Mouse (Mus musculus) small intestine, adult 10 weeks (tissue): ENCODE results near the gene Armc7. TPM values are rescaled to one million over a fixed set of nuclear protein-coding genes. Genes with fewer than 3 reads are reported as not detected.

Experiments
- polyA plus RNA-seq: library from polyadenylated mRNA; stranded (reverse); fragments of 350-450 nt; fragmentation: Illumina TruSeq; extraction: RNeasy Lipid Tissue Mini Kit (QIAGEN cat#74804); gene quantifications from one replicate; pipeline ENCODE4 v1.2.3, GENCODE M21; 2014; ENCODE audit warnings: low replicate concordance

Armc7 gene
- 0.19 TPM for polyA plus RNA-seq

DNA sequence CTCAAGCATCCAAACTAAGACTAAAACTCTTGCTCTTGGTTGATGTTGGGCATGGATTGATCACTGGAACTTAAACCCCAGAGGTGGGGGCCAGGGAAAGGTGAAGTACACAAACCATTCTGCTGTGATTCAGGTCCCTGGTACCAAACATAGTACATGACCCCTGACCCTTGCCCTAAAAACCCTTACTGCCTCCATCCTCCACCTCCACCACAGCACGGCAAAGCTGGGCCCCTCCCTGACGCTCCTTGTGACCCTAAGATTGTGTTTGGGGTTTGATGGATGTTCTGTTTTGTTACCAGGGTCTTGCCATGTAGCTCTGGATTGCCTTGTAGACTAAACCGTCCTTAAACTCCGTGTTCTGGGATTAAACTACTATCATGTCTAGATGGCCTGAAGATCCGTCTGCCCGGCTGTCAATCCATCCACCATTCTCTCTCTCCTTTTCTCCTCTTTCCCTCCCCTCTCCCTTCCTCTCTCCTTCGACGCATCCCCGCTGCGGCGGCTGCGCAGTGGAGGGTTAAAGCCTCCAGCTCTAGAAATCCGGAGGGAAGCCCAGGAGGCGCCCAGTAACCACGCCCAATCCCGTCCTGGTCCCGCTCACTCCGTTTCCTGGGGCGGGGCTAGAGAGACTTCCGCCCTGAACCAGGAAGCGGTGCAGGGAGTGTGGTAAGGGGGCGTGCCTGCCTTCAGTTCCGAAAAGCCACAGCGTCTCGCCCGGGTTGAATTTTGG lies at the start of gene Armc7:
Gene Armc7, plus strand, starts transcription at position 643 of the 733 bp plus-strand sequence.

DNA sequence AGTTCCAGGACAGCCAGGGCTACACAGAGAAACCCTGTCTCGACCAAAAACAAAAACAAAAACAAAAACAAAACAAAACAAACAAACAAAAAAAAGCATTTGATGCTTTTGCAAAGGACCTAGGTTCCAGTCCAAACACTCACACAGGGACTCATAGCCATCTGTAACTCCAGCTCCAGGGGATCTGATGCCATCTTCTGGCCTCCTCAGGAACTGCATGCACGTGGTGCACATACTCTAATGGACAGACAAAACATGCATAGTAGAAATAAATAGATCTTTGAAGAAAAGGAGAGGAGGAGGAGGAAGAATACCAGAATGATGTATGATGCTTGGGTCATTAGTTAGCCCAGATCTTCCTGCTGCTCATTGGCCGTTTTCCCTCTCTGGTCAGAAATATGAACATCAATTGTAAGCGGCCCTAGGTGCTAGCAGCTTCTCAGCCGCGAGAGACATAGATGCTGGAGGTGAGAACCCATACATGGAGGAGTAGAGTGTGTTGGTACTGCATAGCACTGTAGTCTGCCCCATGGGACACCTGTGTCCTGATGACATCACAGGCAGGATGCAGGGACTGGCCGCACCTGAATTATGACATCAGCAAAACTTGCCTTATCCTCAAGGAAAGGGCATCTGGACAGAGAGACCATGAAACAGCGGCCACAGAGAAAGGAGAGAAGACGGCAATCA lies 35.4 kb upstream of the Armc7 start, which contains the start of gene Trim80:
Gene Trim80, plus strand, starts transcription at position 640 of the 690 bp plus-strand sequence.

DNA sequence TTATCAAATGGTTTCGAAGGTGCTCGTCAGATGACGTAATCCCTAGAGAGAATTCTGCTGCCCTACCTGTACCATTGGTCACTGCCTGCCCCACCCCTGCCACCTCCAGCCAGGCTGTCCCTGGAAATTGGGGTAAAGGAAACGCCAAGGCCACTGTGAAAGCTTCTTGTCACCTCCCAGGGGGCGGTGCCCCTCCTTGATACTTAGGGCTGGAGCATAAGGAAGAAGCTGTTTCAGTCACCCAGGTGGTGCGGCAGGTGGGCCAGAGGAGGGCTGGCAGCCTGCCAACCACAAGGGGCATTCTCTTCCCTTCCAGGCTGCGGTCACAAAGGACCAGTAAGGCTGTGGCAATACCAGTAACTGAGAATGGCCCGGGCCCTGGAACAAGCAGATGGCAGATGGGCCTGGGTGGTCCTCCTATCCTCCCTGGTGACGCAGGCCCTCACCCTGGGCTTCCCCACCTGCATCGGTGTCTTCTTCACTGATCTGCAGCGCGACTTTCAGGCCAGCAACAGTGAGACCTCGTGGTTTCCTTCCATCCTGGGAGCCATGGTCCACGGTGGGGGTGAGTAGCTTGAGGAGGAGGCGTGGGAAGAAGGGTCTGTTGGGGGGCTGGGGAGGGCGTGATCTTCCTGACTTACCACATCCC lies 13.1 kb upstream of the Armc7 start, which contains the start of gene Slc16a5:
Gene Slc16a5, plus strand, starts transcription at position 232 of the 649 bp plus-strand sequence.

DNA sequence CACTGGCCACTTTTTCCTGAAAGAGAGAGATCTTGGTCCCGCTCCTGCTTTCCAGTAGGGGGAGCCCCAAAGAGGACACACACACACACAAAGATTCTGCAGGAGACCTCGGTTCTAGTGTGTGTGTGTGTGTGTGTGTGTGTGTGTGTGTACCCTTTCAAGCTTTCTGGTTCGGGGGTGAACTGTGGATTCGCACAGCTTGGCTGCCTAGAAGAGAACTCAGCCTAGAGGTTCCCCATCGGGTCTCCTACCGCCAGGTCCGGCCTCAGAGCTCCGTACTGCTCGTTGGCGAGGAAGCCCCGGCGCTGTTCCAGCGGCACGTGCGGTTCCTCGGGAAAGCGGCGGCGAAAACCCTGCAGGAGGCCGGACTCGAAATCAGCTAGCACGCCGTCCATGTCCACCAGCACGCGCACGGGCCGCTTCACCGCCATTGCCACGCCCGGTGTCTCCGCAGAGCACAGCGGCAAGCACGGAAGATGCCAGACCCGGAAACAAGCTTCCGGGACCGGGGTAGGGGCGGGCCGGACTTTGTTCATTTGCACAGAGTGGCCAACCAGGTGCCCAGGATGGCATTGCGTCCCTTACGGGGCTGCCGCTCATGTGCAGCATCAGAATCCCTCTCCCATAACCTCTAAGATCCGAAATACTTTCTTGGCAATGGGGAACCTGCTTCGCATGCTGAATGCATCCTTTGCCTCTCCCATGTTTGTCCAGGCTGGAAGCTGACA lies 16.1 kb downstream of the Armc7 start, which contains the start of gene Nt5c:
Gene Nt5c, minus strand, starts transcription at position 507 of the 728 bp plus-strand sequence.

DNA sequence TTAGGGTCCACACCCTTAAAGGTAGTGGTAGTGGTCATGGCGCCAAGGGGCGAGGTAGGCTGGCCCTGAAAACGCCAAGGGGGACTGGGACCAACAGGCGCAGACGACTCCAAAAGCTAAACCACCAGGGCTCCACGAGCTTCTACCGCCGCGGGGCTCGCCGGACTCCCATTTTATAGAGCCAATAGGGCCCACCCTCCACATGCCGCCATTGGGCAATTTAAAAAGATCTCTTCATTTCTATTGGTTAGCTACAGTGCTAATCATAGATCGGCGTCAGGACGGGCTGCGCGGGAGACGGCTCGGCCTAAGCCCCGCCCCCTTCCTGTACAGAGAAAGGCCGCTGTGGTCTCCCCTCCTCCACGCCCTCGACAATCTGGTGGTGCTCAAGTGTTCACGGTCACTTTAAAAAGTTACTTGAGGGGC lies 38.8 kb downstream of the Armc7 start, which contains the start of gene Jpt1:
Gene Jpt1, minus strand, starts transcription at position 150 of the 426 bp plus-strand sequence.

DNA sequence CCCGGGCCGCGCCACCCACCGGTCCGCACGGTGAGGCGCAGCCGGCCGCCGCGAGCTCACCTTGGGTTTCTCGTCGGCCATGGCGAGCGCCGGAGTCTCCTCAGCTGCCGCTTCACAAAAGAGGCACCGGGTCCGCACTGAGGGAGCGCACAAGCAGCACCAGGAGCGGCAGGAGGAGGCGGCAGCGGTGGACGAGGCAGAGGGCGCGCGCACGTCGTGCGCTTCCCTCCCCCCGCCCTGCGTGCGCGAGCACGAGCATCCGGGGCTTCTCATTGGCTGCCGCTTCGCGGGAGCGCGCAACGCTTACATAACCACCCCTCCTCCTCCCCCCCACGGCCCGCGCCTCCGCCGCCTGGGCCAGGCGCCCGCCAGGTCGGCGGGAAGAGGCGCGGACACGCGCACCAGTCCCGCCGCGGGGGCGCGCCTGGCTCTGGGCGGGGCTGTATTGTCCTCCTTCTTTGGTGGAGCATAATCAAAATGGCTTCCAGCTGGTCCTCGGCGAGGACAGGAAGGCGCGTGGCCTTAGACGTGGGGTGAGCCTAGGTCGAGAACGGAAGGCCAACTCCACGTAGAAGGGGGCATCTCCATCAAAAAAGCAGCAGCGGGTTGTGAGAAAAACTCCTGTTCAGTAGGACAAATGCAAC lies 60.7 kb downstream of the Armc7 start, which contains the start of gene Sumo2:
Gene Sumo2, minus strand, starts transcription at position 239 of the 644 bp plus-strand sequence.

Other genes with a start within 250 kb of the Armc7 start
- gene Grin2c, start 208.4 kb upstream of the Armc7 start, polyA plus RNA-seq, result not detected
- 2.0 TPM for gene Fdxr, start 198.6 kb upstream of the Armc7 start, polyA plus RNA-seq
- 1.4 TPM for gene Fads6, start 178.0 kb upstream of the Armc7 start, polyA plus RNA-seq
- gene Otop2, start 168.5 kb upstream of the Armc7 start, polyA plus RNA-seq, result not detected
- gene Ush1g, start 153.6 kb upstream of the Armc7 start, polyA plus RNA-seq, result not detected
- gene Otop3, start 140.9 kb upstream of the Armc7 start, polyA plus RNA-seq, result 0.45 TPM
- 2.0 TPM for gene Hid1, start 107.9 kb upstream of the Armc7 start, polyA plus RNA-seq
- not detected for gene Cdr2l, start 93.8 kb upstream of the Armc7 start, polyA plus RNA-seq
- 3.4 TPM for gene Mrpl58, start 71.9 kb upstream of the Armc7 start, polyA plus RNA-seq
- 527 TPM for gene Atp5h, start 55.7 kb upstream of the Armc7 start, polyA plus RNA-seq
- gene Kctd2, start 55.5 kb upstream of the Armc7 start, polyA plus RNA-seq, result 11.6 TPM
- not detected for gene Trim80, start 35.1 kb upstream of the Armc7 start, polyA plus RNA-seq
- 33.5 TPM for gene Slc16a5, start 13.2 kb upstream of the Armc7 start, polyA plus RNA-seq
- gene Nt5c, start 16.2 kb downstream of the Armc7 start, polyA plus RNA-seq, result 1.3 TPM
- gene Jpt1, start 38.7 kb downstream of the Armc7 start, polyA plus RNA-seq, result 47.8 TPM
- 992 TPM for gene Sumo2, start 60.6 kb downstream of the Armc7 start, polyA plus RNA-seq
- 15.1 TPM for gene Nup85, start 88.8 kb downstream of the Armc7 start, polyA plus RNA-seq
- gene Mrps7, start 128.3 kb downstream of the Armc7 start, polyA plus RNA-seq, result 2.0 TPM
- 2.8 TPM for gene Gga3, start 128.4 kb downstream of the Armc7 start, polyA plus RNA-seq
- gene Mif4gd, start 137.3 kb downstream of the Armc7 start, polyA plus RNA-seq, result 16.5 TPM
- 2.2 TPM for gene Slc25a19, start 152.6 kb downstream of the Armc7 start, polyA plus RNA-seq
- gene Grb2, start 232.9 kb downstream of the Armc7 start, polyA plus RNA-seq, result 83.4 TPM